In the genomic region with DNA sequence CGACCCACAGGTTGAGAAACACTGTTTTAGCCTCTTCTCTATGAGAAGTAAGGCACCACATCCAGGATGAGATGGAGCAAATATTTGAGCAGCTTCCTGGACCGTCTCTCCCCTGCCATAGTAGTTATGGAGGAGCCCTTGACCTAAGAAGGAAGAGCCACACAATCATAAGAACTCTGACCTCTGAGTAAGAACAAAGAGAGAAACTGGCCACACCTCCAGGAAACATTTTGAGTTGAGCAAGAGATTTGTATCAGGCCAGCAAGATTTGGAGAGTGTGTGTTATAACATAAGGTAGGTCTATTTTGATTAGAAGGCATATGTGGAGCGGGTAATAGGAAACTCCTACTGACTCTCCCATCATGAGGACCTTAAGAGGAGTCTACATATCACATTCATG, we compare ENCODE assay signal across 20 mouse cellular contexts. TPM values are rescaled to one million over a fixed set of nuclear protein-coding genes. Genes with fewer than 3 reads are reported as not detected.
"Had no signal": no experiment of that assay in that cellular context is flagged by ENCODE, and none has a peak within 500 bp of the region (broad histone marks: within the 10 kb centered on the region; RNA-seq: fewer than 3 reads in every experiment).

No protein-coding gene starts in this region.

- ATAC-seq: liver, embryonic 12.5 days had no signal

- H3K27me3 ChIP-seq: kidney, embryonic 15.5 days; limb, embryonic 13.5 days; liver, embryonic 12.5 days; neural tube, embryonic 15.5 days had no signal

- H3K9me3 ChIP-seq: kidney, embryonic 15.5 days; limb, embryonic 13.5 days; midbrain, embryonic 10.5 days; neural tube, embryonic 15.5 days had no signal

- H3K4me3 ChIP-seq: kidney, embryonic 15.5 days; limb, embryonic 13.5 days; liver, embryonic 12.5 days; midbrain, embryonic 10.5 days; myocyte; neural tube, embryonic 15.5 days had no signal

- H3K27ac ChIP-seq: kidney, embryonic 15.5 days; limb, embryonic 13.5 days; liver, embryonic 12.5 days; neural tube, embryonic 15.5 days had no signal

- H3K36me3 ChIP-seq: kidney, embryonic 15.5 days; limb, embryonic 13.5 days; liver, embryonic 12.5 days; midbrain, embryonic 10.5 days; neural tube, embryonic 15.5 days had no signal

- H3K9ac ChIP-seq: kidney, embryonic 15.5 days; limb, embryonic 13.5 days; liver, embryonic 12.5 days; lung, embryonic 14.5 days; neural tube, embryonic 15.5 days had no signal

- H3K4me2 ChIP-seq: kidney, embryonic 15.5 days; limb, embryonic 13.5 days; liver, embryonic 12.5 days; lung, embryonic 14.5 days; neural tube, embryonic 15.5 days had no signal

- DNase-seq: kidney, adult 2 months; layer of hippocampus, adult 9-11 months; left cerebral cortex, postnatal 4 days; lung, embryonic 14.5 days; midbrain, embryonic 14.5 days; right cerebral cortex, adult 18-20 months; right cerebral cortex, postnatal 25 days; thymus, postnatal 36 days had no signal

RNA-seq across cellular contexts. Expression of a gene that starts 48.6 kb away (rescaled TPM):
- total RNA-seq: layer of hippocampus, adult 18-20 months; left cerebral cortex, postnatal 4 days; megakaryocyte, adult 5-6 weeks had no signal
- polyA plus RNA-seq: intestine, embryonic 14.5 days; kidney, adult 2 months; kidney, embryonic 15.5 days; limb, embryonic 13.5 days; liver, embryonic 12.5 days; liver, embryonic 16.5 days; lung, embryonic 14.5 days; midbrain, embryonic 10.5 days; midbrain, embryonic 14.5 days; neural tube, embryonic 11.5 days; neural tube, embryonic 15.5 days; thymus, postnatal 0 days had no signal
